Mouse (Mus musculus) limb, embryonic 14.5 days (tissue): ENCODE data around the gene Olfr220. TPM values are rescaled to one million over a fixed set of nuclear protein-coding genes. Genes with fewer than 3 reads are reported as not detected.

Experiments
- ATAC-seq: fragments of 200-750 bp; cut with Nextera tagmentation; 2 replicates; pipeline ENCODE4 v1.8.0; 2017; ENCODE audit warnings: low read depth, moderate number of reproducible peaks, moderate TSS enrichment; ENCODE audit not compliant: low FRiP score
- DNase-seq: peaks from one replicate; pipeline ENCODE4 v3.0.0-alpha.2; 2015; ENCODE audit warnings: low spot score
- H3K27ac ChIP-seq: fragments of 300-500 bp; sonication (generic); replicated peaks from 2 replicates; pipeline ENCODE4 v1.5.1; 2014; ENCODE audit warnings: low read depth, mild to moderate bottlenecking, low read length, moderate library complexity, mixed read lengths
- H3K27me3 ChIP-seq: fragments of 300-500 bp; sonication (generic); 2 replicates; pipeline ENCODE4 v1.6.1; 2014; ENCODE audit warnings: low read length, mixed read lengths; ENCODE audit not compliant: control insufficient read depth, insufficient read depth
- H3K36me3 ChIP-seq: fragments of 300-500 bp; sonication (generic); 2 replicates; pipeline ENCODE4 v1.6.1; 2014; ENCODE audit warnings: mild to moderate bottlenecking, low read length, moderate library complexity, mixed read lengths; ENCODE audit not compliant: control insufficient read depth, insufficient read depth
- H3K4me1 ChIP-seq: fragments of 300-500 bp; sonication (generic); 2 replicates; pipeline ENCODE4 v1.6.1; 2014; ENCODE audit warnings: antibody characterized with exemption, low read length, mixed read lengths; ENCODE audit not compliant: control insufficient read depth, insufficient read depth
- H3K4me2 ChIP-seq: fragments of 300-500 bp; sonication (generic); replicated peaks from 2 replicates; pipeline ENCODE4 v1.6.1; 2014; ENCODE audit warnings: low read depth, mild to moderate bottlenecking, low read length, moderate library complexity; ENCODE audit not compliant: severe bottlenecking
- H3K4me3 ChIP-seq: fragments of 300-500 bp; sonication (generic); replicated peaks from 2 replicates; pipeline ENCODE4 v1.5.1; 2014; ENCODE audit warnings: low read length
- H3K9ac ChIP-seq: fragments of 300-500 bp; sonication (generic); 2 replicates; pipeline ENCODE4 v1.6.1; 2014; ENCODE audit warnings: mild to moderate bottlenecking, low read depth, low read length, moderate library complexity; ENCODE audit not compliant: severe bottlenecking
- H3K9me3 ChIP-seq: fragments of 300-500 bp; sonication (generic); 2 replicates; pipeline ENCODE4 v1.6.1; 2016; ENCODE audit warnings: low read length; ENCODE audit not compliant: control insufficient read depth
- POLR2A ChIP-seq: fragments of 200-500 bp; IDR thresholded peaks from 2 replicates; pipeline ENCODE4 v1.8.0; 2012; ENCODE audit warnings: inconsistent platforms, mild to moderate bottlenecking, moderate library complexity, borderline replicate concordance; ENCODE audit not compliant: insufficient read depth, insufficient read length; ENCODE audit errors: extremely low read depth
- WGBS: fragments of 180-500 bp; shearing (Covaris S2); extraction: QIAGEN DNeasy Blood & Tissue Kit; methylation state at CpG from one replicate; pipeline ENCODE4 v1.1.7; 2014; 5-methylcytosine and 5-hydroxymethylcytosine counted together
- polyA plus RNA-seq, 2 experiments: library from polyadenylated mRNA; depleted of rRNA in 1 of 2; stranded (reverse) in 1 of 2; unstranded in 1 of 2; fragments of >200 nt; fragmentation: Nextera tagmentation in 1 of 2; extraction: Ambion mirVana in 1 of 2; gene quantifications; 2 replicates each; pipeline versions ENCODE4 v1.2.1 to v1.2.3; 2012 to 2014

Gene Olfr220
- polyA plus RNA-seq, 2 experiments: not detected

DNA sequence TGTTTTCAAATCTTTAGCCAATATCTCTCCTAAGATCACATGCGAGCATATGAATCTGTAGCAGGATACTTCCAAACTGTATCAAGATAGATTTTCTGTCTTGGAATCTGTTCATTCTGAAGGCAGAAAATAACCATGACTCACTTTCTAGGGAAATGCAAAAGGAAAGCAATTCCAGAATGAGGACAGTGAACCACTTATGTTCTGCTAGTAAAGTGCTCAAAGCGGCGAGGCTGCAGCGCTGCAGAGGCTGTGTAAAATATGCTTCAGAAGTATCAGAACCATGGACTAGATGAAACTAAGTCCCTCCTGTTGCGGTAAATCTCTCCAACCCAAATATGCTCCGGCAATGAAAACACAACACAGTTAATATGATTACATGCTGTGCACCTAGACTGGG is 40.7 kb downstream of the Olfr220 start:
- Histone ChIP-seq H3K4me3 (no peak overlapping the region), H3K4me1 (no peaks in the 10 kb centered on the region), H3K9me3 (no peaks in the 10 kb centered on the region), H3K36me3 (no peaks in the 10 kb centered on the region), H3K27ac (no peak overlapping the region), H3K9ac (no peak overlapping the region), H3K27me3 (no peaks in the 10 kb centered on the region), H3K4me2 (no peak overlapping the region)
- 91% methylated on average over 6 of the region's 6 CpGs for WGBS
- no peak for TF ChIP-seq POLR2A
- DNase-seq (no peak), ATAC-seq (no peak)

DNA sequence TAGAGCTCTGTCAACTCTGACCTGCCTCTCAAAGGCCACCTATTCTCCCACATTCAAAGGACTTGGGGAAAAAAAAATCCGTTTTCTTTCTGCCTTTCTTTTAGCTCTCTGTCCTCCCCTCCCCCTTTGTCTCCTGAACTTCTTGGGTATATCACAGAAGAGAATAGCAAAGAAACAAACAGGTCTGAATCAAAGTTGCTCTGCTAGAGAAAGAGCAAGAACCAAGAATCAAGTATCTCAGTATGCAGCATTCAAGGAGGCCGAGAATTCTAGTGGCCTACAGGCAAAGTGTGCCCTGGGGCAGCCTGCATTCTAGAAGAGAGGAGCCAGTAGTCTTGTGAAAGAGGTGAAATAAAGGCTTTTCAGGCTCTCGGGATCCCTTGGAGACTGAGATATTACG is 58.2 kb downstream of the Olfr220 start:
- no peak overlapping the region for H3K4me3 ChIP-seq
- no peaks in the 10 kb centered on the region for H3K9me3 ChIP-seq
- TF ChIP-seq POLR2A: no peak
- H3K4me1 ChIP-seq: peaks cover 12% of the 10 kb centered on the region
- no peak overlapping the region for H3K9ac ChIP-seq
- H3K27ac ChIP-seq: no peak overlapping the region
- WGBS: 49% methylated on average over 4 of the region's 4 CpGs
- ATAC-seq (no peak), DNase-seq (no peak)
- H3K36me3 ChIP-seq: no peaks in the 10 kb centered on the region
- H3K4me2 ChIP-seq: no peak overlapping the region
- peaks cover 8% of the 10 kb centered on the region for H3K27me3 ChIP-seq

Other genes starting within 250 kb of the Olfr220 start
- not detected in 2 replicates for gene Olfr419, start 190.0 kb upstream of the Olfr220 start, polyA plus RNA-seq (2012; rRNA removed)
- not detected in 2 replicates for gene Olfr419, start 190.0 kb upstream of the Olfr220 start, polyA plus RNA-seq (2014; fragmentation: Nextera tagmentation; extraction: Ambion mirVana)
- not detected in 2 replicates for gene Mptx1, start 111.6 kb upstream of the Olfr220 start, polyA plus RNA-seq (2012; rRNA removed)
- gene Mptx1, start 111.6 kb upstream of the Olfr220 start, polyA plus RNA-seq (2014; fragmentation: Nextera tagmentation; extraction: Ambion mirVana): not detected in 2 replicates
- gene Olfr417, start 77.0 kb upstream of the Olfr220 start, polyA plus RNA-seq (2012; rRNA removed): not detected in 2 replicates
- not detected in 2 replicates for gene Olfr417, start 77.0 kb upstream of the Olfr220 start, polyA plus RNA-seq (2014; fragmentation: Nextera tagmentation; extraction: Ambion mirVana)
- gene Olfr248, start 51.0 kb upstream of the Olfr220 start, polyA plus RNA-seq (2012; rRNA removed): not detected in 2 replicates
- gene Olfr248, start 51.0 kb upstream of the Olfr220 start, polyA plus RNA-seq (2014; fragmentation: Nextera tagmentation; extraction: Ambion mirVana): not detected in 2 replicates
- not detected in 2 replicates for gene Olfr414, start 18.0 kb upstream of the Olfr220 start, polyA plus RNA-seq (2012; rRNA removed)
- not detected in 2 replicates for gene Olfr414, start 18.0 kb upstream of the Olfr220 start, polyA plus RNA-seq (2014; fragmentation: Nextera tagmentation; extraction: Ambion mirVana)
- 1.9 and 2.0 TPM in 2 replicates for gene Fmn2, start 59.7 kb downstream of the Olfr220 start, polyA plus RNA-seq (2012; rRNA removed)
- 0.67 and 0.93 TPM in 2 replicates for gene Fmn2, start 59.7 kb downstream of the Olfr220 start, polyA plus RNA-seq (2014; fragmentation: Nextera tagmentation; extraction: Ambion mirVana)